Mouse (Mus musculus): Measurements from ENCODE around the gene Pigq.

GRCm38 (mm10) chr17:25943769-25944168 lies 967 bp downstream of the Pigq start:
- TF ChIP-seq CTCF (IDR thresholded peaks at IDR 0.05; ENCODE audit: borderline replicate concordance, insufficient read depth, low read depth, low read length) (no peak), POLR2A (IDR thresholded peaks at IDR 0.05; ENCODE audit: borderline replicate concordance, insufficient read depth, low read length) (no peak)
